Mouse (Mus musculus) right cerebral cortex, adult 2 months (tissue): ENCODE results near the gene Tex14.
A peak's percentile ranks its signal among the peaks of the same experiment; 100 is the strongest.

Experiments used
- DNase-seq, 2 experiments: peaks; one replicate each; pipeline ENCODE4 v3.0.0; 2021 to 2022; ENCODE audit warnings: low spot score in 2 of 2

Tex14 gene

DNA sequence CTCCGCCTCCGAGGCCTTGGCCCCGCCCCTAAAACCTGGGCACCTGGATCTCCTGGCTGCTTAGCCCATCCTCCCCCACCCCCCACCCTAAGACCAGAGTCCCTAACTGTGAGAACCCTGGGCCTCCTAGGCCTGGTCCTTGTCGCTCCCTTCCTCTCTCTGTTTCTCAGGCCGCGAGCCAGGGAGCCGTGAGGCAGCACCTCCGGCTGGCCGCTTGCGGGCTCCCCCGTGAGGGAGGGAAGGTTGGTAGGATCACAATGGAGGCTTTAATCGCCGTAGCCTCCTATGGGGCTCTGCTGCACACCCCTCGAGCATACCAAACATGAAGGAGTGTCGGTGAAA lies 187.5 kb downstream of the Tex14 start:
- DNase-seq, result no peak

DNA sequence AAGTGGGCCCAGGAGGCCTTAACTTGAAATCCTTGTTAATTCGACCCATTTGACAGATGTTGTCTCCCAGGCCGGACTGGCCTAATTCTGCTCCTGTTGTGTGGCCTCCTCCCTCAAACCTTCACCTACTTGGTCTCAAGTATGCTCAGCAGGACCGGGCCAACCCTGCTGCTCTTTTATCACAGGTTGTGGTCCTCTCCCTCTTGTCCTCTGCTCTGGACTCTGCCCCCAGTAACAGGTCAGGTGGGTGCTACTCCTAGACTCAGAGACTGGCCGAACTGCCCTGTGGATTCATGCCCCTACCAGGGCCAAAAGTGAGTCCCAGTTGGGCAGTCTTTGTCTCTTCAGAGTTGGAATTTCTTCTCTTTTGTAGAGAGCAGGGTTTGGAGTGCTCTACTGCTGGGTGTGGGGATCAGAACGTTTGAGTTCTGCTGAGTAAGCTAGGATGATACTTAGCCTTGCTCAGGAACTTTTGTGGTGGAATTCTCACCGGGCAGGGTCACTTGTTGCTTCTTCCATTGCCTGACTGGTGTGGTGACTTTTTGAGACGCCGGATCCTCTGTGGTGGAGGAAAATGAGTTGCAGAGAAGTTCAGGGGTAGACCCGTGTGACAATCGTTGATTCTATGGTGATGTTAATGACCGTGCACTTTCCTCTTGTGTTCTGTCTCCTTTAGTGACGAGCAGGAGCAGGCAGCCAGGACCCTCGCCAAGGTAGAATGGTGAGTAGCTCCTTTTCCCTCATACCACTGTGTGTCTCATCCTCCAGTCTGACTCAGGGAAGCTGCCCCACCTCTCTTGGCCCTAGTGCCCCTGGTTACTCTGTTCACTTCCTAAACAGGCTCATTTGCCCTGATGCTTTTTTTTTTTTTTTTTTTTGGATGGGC lies 188.1 kb downstream of the Tex14 start:
- DNase-seq, result no peak

DNA sequence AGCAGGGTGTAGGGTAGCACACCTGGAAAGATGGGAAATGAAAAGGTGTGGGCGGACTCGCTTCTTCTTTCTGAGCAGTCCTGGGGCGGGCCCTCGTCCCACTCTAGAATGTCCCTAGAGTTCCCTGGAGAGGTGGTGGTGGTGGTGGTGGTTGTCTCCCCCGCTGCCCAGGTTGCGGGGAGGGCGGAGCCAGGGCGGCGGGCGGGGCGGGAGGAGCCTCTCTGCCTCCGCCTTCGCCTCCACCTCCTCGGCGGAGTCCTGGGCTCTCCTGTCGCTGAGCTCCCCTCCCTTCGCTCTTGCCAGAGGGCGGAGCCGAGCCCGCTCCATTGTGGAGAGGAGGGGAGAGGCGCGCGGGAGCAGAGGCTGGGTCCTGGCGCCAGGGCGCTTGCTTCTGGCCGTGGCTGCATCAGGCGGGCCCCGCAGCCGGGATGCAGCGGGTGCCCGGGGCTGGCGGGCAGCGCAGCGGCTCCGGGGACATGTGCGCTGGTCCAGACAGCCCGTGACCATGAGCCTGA lies 190.5 kb downstream of the Tex14 start:
- peak; percentile 78 to 79 for DNase-seq

DNA sequence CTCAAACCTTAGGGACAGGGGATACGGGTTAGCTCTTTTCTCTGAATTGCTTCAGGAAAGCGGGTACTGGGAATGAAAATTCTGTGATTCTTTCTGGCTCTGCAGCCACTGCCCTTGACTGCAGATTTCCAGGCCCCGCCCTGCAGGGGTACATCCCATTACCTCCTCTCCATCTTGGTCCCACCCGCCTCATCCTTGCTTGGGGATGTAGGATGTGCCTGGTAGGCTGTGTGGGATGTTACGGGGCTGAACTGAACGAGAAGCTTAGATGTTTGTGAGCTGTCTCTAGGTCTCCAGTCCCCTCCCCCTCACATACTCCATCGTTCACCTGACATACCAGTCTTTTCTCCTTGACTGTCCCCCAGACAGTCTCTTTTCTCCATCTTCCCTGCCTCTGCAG lies 191.1 kb downstream of the Tex14 start:
- DNase-seq, result peak; percentile 47 to 48

DNA sequence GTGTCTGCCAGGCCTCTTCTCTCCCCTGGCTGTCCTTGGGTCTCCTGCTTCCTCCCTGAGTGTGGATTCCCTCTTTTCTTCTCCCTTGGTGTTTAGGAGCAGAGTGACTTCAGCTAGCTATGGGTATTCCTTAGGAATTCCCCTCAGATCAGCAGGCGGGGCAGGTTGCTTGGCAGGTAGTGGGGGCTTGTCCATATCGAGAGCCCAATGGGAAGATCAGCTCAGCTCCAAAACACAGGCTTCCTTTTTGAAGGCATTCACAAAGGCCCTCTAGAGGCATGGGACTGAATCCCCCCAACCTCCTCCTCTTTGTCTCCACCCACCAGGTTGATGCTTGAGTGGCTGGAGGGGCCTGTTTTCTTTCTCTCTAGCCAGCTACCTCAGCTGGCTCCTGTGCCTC lies 191.6 kb downstream of the Tex14 start:
- no peak for DNase-seq

DNA sequence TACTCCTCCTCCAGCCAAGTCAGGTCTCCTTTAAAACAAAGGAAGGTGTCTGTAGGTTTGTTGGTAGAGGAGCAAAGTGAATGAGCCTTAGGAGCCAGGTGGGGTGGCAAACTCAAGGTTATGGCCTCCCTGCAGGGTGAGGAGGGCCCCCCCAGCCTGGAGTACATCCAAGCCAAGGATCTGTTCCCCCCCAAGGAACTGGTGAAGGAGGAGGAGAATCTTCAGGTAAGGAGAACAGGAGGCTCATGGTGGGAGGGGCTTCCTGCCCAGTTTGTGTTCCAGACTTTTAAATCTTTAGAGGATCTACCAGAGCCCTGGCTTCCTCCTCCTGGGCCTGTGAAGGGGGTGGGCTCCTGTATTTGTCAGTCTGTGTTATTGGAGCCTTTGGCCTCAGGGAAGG lies 192.2 kb downstream of the Tex14 start:
- no peak for DNase-seq

DNA sequence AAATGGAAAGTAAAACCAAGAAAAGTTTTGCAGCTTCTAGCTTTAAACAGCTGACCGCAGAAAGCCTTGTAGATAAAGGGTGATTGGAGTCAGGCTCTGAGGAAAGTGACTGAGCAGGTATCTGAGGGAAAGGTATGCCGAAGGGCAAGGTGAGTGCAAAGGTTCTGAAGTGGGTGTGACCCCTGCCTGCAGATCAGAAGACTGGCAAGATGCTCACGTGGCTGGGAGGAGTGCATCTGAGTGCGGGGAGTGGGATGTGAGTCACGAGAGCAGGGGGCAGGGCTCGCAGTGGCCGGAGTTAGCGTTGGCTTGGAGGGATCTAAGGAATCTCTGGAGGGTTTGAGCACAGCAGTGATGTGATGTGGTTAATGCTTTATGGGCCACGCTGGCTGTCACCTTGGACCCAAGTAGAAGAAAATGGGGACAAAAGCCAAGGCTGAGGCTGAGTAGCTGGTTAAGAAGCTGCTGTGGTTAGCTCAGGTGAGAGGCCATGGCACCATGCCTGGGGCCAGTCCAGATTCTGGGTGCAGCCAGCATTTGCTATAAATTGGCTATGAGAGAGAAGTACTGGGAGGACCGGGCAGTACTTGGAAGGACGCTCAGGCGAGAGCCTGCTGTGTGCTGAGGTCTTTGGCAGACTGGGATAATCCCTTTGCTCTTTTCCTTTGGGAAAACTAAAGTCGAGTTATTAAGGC lies 194.7 kb downstream of the Tex14 start:
- no peak for DNase-seq

DNA sequence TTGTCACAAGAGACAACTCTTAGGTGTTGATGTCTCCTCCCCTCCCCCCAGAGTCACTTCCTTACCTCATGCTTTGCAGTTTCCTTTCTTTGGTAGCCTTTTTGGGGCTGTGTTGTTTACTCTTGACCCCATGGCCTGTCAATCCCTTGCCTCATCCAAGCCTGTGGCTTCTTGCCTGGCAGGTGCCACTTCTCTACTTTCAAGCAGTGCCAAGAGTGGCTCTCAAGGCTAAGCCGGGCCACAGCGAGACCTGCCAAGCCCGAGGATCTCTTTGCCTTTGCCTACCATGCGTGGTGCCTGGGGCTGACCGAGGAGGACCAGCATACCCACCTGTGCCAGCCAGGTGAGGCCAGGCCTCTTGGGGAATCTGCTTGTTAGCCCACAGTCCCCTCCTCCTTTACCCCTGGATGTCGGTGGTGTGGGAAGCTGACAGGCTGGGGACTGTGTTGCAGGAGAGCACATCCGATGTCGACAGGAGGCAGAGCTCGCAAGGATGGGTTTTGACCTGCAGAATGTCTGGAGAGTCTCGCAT lies 195.5 kb downstream of the Tex14 start:
- no peak for DNase-seq

DNA sequence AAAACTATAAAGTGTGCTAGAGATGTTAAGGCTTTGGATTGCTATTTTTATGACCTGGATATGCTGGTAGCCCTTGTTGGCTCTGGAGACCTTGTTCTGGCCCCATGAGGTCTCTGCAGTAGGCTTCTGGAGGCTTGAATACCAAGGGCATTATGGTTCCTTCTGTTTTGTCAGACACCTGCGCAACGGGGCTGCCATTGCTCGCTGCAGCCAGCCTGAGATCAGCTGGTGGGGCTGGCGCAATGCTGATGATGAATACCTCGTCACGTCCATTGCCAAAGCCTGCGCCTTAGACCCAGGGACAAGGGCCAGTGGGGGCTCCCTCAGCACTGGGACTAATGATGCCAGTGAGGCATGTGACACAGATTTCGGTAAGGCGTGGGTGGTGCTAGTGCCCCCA lies 197.4 kb downstream of the Tex14 start:
- no peak for DNase-seq

DNA sequence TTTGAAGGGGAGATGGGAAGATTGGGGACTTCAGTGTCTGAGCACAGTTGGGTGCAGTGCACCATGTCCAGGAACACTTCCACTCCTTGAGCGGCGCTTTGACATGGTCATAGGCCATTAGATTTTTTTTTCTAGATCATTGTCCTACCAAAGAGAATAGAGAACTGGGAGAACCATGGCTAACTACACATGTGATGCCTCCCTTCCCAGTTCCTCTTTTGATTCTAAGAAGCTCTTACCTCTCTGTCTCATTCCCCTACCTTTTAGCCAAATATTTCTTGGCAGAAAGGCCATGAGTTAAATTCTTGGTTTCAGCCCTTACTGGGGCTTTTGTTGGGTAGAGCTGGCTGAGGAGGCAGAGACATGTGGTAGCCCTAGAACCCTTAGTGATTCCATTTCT lies 198.7 kb downstream of the Tex14 start:
- DNase-seq, result no peak
